Mouse (Mus musculus) brain, embryonic 14.5 days (tissue): Measurements from ENCODE around the gene Btnl4.
"Not testable (repeated sequence)": the region's sequence is repeated elsewhere in the genome, so short reads cannot be mapped to it uniquely, and the experiment has no call there.

Experiments
- CTCF ChIP-seq: fragments of 200-500 bp; IDR thresholded peaks from 2 replicates; pipeline ENCODE4 v1.5.1; 2012; ENCODE audit warnings: inconsistent platforms, mild to moderate bottlenecking, moderate library complexity, borderline replicate concordance; ENCODE audit not compliant: insufficient read depth, insufficient read length; ENCODE audit errors: extremely low read depth
- POLR2A ChIP-seq: fragments of 200-500 bp; IDR thresholded peaks from 2 replicates; pipeline ENCODE4 v1.6.1; 2012; ENCODE audit warnings: mild to moderate bottlenecking, inconsistent platforms, borderline replicate concordance; ENCODE audit not compliant: poor library complexity, insufficient read depth, insufficient read length, severe bottlenecking; ENCODE audit errors: extremely low read depth

DNA sequence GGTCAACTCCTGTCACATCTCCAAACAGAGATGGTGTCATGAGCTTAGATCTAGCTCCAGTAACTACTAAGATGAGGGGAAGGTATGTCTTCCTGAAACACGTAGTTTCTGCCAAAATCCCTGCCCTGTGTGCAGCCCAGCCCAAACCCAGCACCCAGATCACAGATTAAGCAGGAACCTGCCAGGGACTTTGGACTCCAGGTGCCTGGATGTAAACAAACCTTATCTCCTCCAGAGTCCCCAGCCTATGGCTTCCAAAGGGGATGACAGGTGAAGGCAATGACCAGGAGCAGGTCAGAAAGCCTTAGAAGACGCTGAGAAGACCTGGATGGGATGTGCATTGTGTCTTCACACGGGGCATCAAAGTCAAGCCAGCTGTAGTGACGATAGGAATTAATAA lies 20.6 kb upstream of the Btnl4 start:
- TF ChIP-seq CTCF, POLR2A: not testable (repeated sequence)
